Mouse (Mus musculus): ENCODE measurements around the gene D630023F18Rik. TPM values are rescaled to one million over a fixed set of nuclear protein-coding genes. Genes with fewer than 3 reads are reported as not detected.

D630023F18Rik gene
- total and polyA plus RNA-seq, 3 experiments = not detected

GRCm38 (mm10) chr1:65103273-65103672 is 19.7 kb downstream of the D630023F18Rik start, which contains the start of gene Cryga:
Gene Cryga (minus strand): TSS chr1:65103373.
- Histone ChIP-seq H3K27ac (ENCODE audit: control insufficient read depth, low read depth, low read length) (no peak within 1 kb of the TSS), H3K9ac (ENCODE audit: control insufficient read depth, low read depth, low read length, poor library complexity, severe bottlenecking) (no peak within 1 kb of the TSS), H3K4me1 (ENCODE audit: control insufficient read depth in 1 of 2, insufficient read depth in 2 of 2, low read length in 2 of 2) (no peaks in the 10 kb centered on the region), H3K36me3 (ENCODE audit: control insufficient read depth in 1 of 2, insufficient read depth in 2 of 2, low read length in 2 of 2) (no peaks in the 10 kb centered on the region), H3K9me3 (replicated peaks; ENCODE audit: insufficient read depth, low read length) (no peaks in the 10 kb centered on the region), H3K27me3 (ENCODE audit: control insufficient read depth in 1 of 2, insufficient read depth in 2 of 2, low read length in 2 of 2) (no peaks in the 10 kb centered on the region; a peak in 1 of 4 replicates), H3K4me3 (ENCODE audit: control insufficient read depth in 1 of 2, insufficient read depth in 1 of 2, low read depth in 2 of 2, low read length in 2 of 2) (no peak within 1 kb of the TSS), H3K79me2 (ENCODE audit: control insufficient read depth, insufficient read depth, low read length, poor library complexity) (no peaks in the 10 kb centered on the region)
- no peak for DNase-seq (ENCODE audit: low read depth, low spot score)
- no peak for TF ChIP-seq POLR2A (IDR thresholded peaks at IDR 0.05; ENCODE audit: control insufficient read depth in 1 of 2, insufficient read depth in 1 of 2, low read depth in 1 of 2, low read length in 2 of 2, poor library complexity in 1 of 2)
- no peak for TF ChIP-seq MXI1 (IDR thresholded peaks at IDR 0.05; ENCODE audit: low read depth, low read length)
- no peak for TF ChIP-seq ETS1 (IDR thresholded peaks at IDR 0.05; ENCODE audit: low read depth, low read length)
- no peak for TF ChIP-seq GABPA (IDR thresholded peaks at IDR 0.05; ENCODE audit: low read depth, low read length)
- TF ChIP-seq NELFE (IDR thresholded peaks at IDR 0.05; ENCODE audit: low read depth, low read length) = no peak
- no peak for TF ChIP-seq CHD2 (IDR thresholded peaks at IDR 0.05; ENCODE audit: low read length)
- no peak for TF ChIP-seq POLR2AphosphoS2 (IDR thresholded peaks at IDR 0.05; ENCODE audit: low read length)
- TF ChIP-seq GATA1 (IDR thresholded peaks at IDR 0.05; ENCODE audit: low read depth, low read length) = no peak
- no peak for TF ChIP-seq USF1 (IDR thresholded peaks at IDR 0.05; ENCODE audit: low read depth, low read length)
- no peak for TF ChIP-seq MAZ (IDR thresholded peaks at IDR 0.05; ENCODE audit: low read depth, low read length)
- no peak for TF ChIP-seq SMC3 (IDR thresholded peaks at IDR 0.05; ENCODE audit: low read depth, low read length)
- no peak for TF ChIP-seq TBP (IDR thresholded peaks at IDR 0.05; ENCODE audit: low read depth, low read length)
- no peak for TF ChIP-seq NRF1 (IDR thresholded peaks at IDR 0.05; ENCODE audit: insufficient read depth, low read depth, low read length, poor library complexity, severe bottlenecking)
- no peak for TF ChIP-seq BHLHE40 (IDR thresholded peaks at IDR 0.05; ENCODE audit: borderline replicate concordance, low read depth, low read length)
- no peak for TF ChIP-seq SIN3A (IDR thresholded peaks at IDR 0.05; ENCODE audit: low read length)
- TF ChIP-seq UBTF (IDR thresholded peaks at IDR 0.05; ENCODE audit: borderline replicate concordance, insufficient read depth, low read depth, low read length) = no peak
- TF ChIP-seq RAD21 (IDR thresholded peaks at IDR 0.05; ENCODE audit: low read depth, low read length) = no peak
- no peak for TF ChIP-seq MYC (IDR thresholded peaks at IDR 0.05; ENCODE audit: low read depth, low read length)

- DNase-seq (ENCODE audit: low read depth, low spot score) = no peak
- Histone ChIP-seq H3K27me3 (ENCODE audit: control insufficient read depth in 1 of 2, insufficient read depth in 2 of 2, low read length in 2 of 2) (no peaks in the 10 kb centered on the region), H3K4me3 (ENCODE audit: control insufficient read depth in 1 of 2, insufficient read depth in 1 of 2, low read depth in 2 of 2, low read length in 2 of 2) (no peak overlapping the region), H3K79me2 (ENCODE audit: control insufficient read depth, insufficient read depth, low read length, poor library complexity) (no peaks in the 10 kb centered on the region), H3K4me1 (ENCODE audit: control insufficient read depth in 1 of 2, insufficient read depth in 2 of 2, low read length in 2 of 2) (no peaks in the 10 kb centered on the region), H3K9ac (ENCODE audit: control insufficient read depth, low read depth, low read length, poor library complexity, severe bottlenecking) (no peak overlapping the region), H3K36me3 (ENCODE audit: control insufficient read depth in 1 of 2, insufficient read depth in 2 of 2, low read length in 2 of 2) (no peaks in the 10 kb centered on the region), H3K27ac (ENCODE audit: control insufficient read depth, low read depth, low read length) (no peak overlapping the region), H3K9me3 (replicated peaks; ENCODE audit: insufficient read depth, low read length) (no peaks in the 10 kb centered on the region)
- TF ChIP-seq CHD1 (IDR thresholded peaks at IDR 0.05; ENCODE audit: low read depth, low read length) = no peak
- TF ChIP-seq RCOR1 (IDR thresholded peaks at IDR 0.05; ENCODE audit: low read depth, low read length) = no peak
- TF ChIP-seq SIN3A (IDR thresholded peaks at IDR 0.05; ENCODE audit: low read length) = no peak
- TF ChIP-seq MAZ (IDR thresholded peaks at IDR 0.05; ENCODE audit: low read depth, low read length) = no peak
- no peak for TF ChIP-seq RAD21 (IDR thresholded peaks at IDR 0.05; ENCODE audit: low read depth, low read length)
- no peak for TF ChIP-seq TAL1 (IDR thresholded peaks at IDR 0.05; ENCODE audit: low read length)
- no peak for TF ChIP-seq ETS1 (IDR thresholded peaks at IDR 0.05; ENCODE audit: low read depth, low read length)
- no peak for TF ChIP-seq GATA1 (IDR thresholded peaks at IDR 0.05; ENCODE audit: low read depth, low read length)
- no peak for TF ChIP-seq BHLHE40 (IDR thresholded peaks at IDR 0.05; ENCODE audit: borderline replicate concordance, low read depth, low read length)
- no peak for TF ChIP-seq E2F4 (IDR thresholded peaks at IDR 0.05; ENCODE audit: borderline replicate concordance, low read depth, low read length)
- no peak for TF ChIP-seq ELF1 (IDR thresholded peaks at IDR 0.05; ENCODE audit: low read depth, low read length)
- no peak for TF ChIP-seq CHD2 (IDR thresholded peaks at IDR 0.05; ENCODE audit: low read length)
- no peak for TF ChIP-seq HCFC1 (IDR thresholded peaks at IDR 0.05; ENCODE audit: low read depth, low read length)
- no peak for TF ChIP-seq KAT2A (conservative IDR thresholded peaks at IDR 0.05; ENCODE audit: low read depth, low read length)
These were observed 26.1 kb downstream of the D630023F18Rik start for GRCm38 (mm10) chr1:65096953-65097352.
